Mouse (Mus musculus) MEL (cell line): ENCODE measurements at regions not wholly inside any gene's neighbourhood (a gene's known extent, or its start where the extent isn't known, plus 50 kb on each side); places are given as distances from the start of the nearest gene placed in this dataset.

ENCODE experiments used
- DNase-seq: peaks from one replicate; pipeline ENCODE4 v3.0.0; 2011; ENCODE audit warnings: low read depth, low spot score
- H3K27ac ChIP-seq: 2 replicates; pipeline ENCODE4 v1.5.1; 2012; ENCODE audit warnings: low read depth, mild to moderate bottlenecking, control low read depth, low read length, moderate library complexity; ENCODE audit not compliant: control insufficient read depth
- H3K27me3 ChIP-seq, 2 experiments: fragments of 150-350 bp in 1 of 2; sonication (generic) in 1 of 2; 2 replicates each; pipeline ENCODE4 v1.6.1; 2012; ENCODE audit warnings: low read length in 2 of 2, mild to moderate bottlenecking in 2 of 2, improper control_type of control experiment in 1 of 2, moderate library complexity in 1 of 2; ENCODE audit not compliant: insufficient read depth in 2 of 2, control insufficient read depth in 1 of 2
- H3K36me3 ChIP-seq, 2 experiments: 2 replicates each; pipeline ENCODE4 v1.6.1; 2012 to 2014; ENCODE audit warnings: low read length in 2 of 2, improper control_type of control experiment in 1 of 2, inconsistent platforms in 1 of 2, mild to moderate bottlenecking in 1 of 2; ENCODE audit not compliant: insufficient read depth in 2 of 2, control insufficient read depth in 1 of 2
- H3K4me1 ChIP-seq, 2 experiments: fragments of 150-350 bp in 1 of 2; sonication (generic) in 1 of 2; 2 replicates each; pipeline ENCODE4 v1.6.1; 2012; ENCODE audit warnings: low read length in 2 of 2, improper control_type of control experiment in 1 of 2, mild to moderate bottlenecking in 1 of 2; ENCODE audit not compliant: insufficient read depth in 2 of 2, control insufficient read depth in 1 of 2
- H3K4me3 ChIP-seq, 2 experiments: fragments of 150-350 bp in 1 of 2; sonication (generic) in 1 of 2; 2 replicates each; pipeline ENCODE4 v1.5.1; 2012; ENCODE audit warnings: low read depth in 2 of 2, low read length in 2 of 2, mild to moderate bottlenecking in 2 of 2, moderate library complexity in 2 of 2, control low read depth in 1 of 2, improper control_type of control experiment in 1 of 2; ENCODE audit not compliant: control insufficient read depth in 1 of 2, insufficient read depth in 1 of 2
- H3K79me2 ChIP-seq: 2 replicates; pipeline ENCODE4 v1.6.1; 2012; ENCODE audit warnings: mild to moderate bottlenecking, low read length, moderate library complexity; ENCODE audit not compliant: control insufficient read depth, poor library complexity, insufficient read depth
- H3K9ac ChIP-seq: 2 replicates; pipeline ENCODE4 v1.6.1; 2012; ENCODE audit warnings: low read depth, mild to moderate bottlenecking, control low read depth, low read length, moderate library complexity; ENCODE audit not compliant: control insufficient read depth, poor library complexity, severe bottlenecking
- H3K9me3 ChIP-seq: fragments of 150-350 bp; sonication (generic); replicated peaks from 2 replicates; pipeline ENCODE4 v1.6.1; 2012; ENCODE audit warnings: mild to moderate bottlenecking, low read length, improper control_type of control experiment, moderate library complexity; ENCODE audit not compliant: insufficient read depth
- CHD1 ChIP-seq: IDR thresholded peaks from 2 replicates; pipeline ENCODE4 v1.6.1; 2012; ENCODE audit warnings: low read depth, mild to moderate bottlenecking, inconsistent platforms, low read length, improper control_type of control experiment
- CHD2 ChIP-seq: IDR thresholded peaks from 2 replicates; pipeline ENCODE4 v1.6.1; 2011; ENCODE audit warnings: low read length, improper control_type of control experiment
- CTCF ChIP-seq, 3 experiments: IDR thresholded peaks in 2 of 3; conservative IDR thresholded peaks in 1 of 3; 2 replicates each; pipeline ENCODE4 v1.5.1; 2011 to 2012; ENCODE audit warnings: low read length in 3 of 3, low read depth in 2 of 3, mild to moderate bottlenecking in 2 of 3, improper control_type of control experiment in 1 of 3, inconsistent platforms in 1 of 3, mixed read lengths in 1 of 3, moderate library complexity in 1 of 3; ENCODE audit not compliant: control insufficient read depth in 1 of 3, insufficient read depth in 1 of 3, poor library complexity in 1 of 3, severe bottlenecking in 1 of 3
- E2F4 ChIP-seq: IDR thresholded peaks from 2 replicates; pipeline ENCODE4 v1.6.1; 2011; ENCODE audit warnings: low read depth, low read length, improper control_type of control experiment, borderline replicate concordance
- ELF1 ChIP-seq: IDR thresholded peaks from 2 replicates; pipeline ENCODE4 v1.6.1; 2014; ENCODE audit warnings: low read depth, mild to moderate bottlenecking, inconsistent platforms, low read length, improper control_type of control experiment, moderate library complexity
- EP300 ChIP-seq, 2 experiments: IDR thresholded peaks; 2 replicates each; pipeline ENCODE4 v1.6.1; 2011; ENCODE audit warnings: improper control_type of control experiment in 2 of 2, low read length in 2 of 2, low read depth in 1 of 2, mild to moderate bottlenecking in 1 of 2
- ETS1 ChIP-seq: IDR thresholded peaks from 2 replicates; pipeline ENCODE4 v1.6.1; 2012; ENCODE audit warnings: low read depth, mild to moderate bottlenecking, inconsistent platforms, low read length, improper control_type of control experiment, moderate library complexity
- GATA1 ChIP-seq: IDR thresholded peaks from 2 replicates; pipeline ENCODE4 v1.6.1; 2011; ENCODE audit warnings: low read depth, low read length, improper control_type of control experiment
- HCFC1 ChIP-seq: IDR thresholded peaks from 2 replicates; pipeline ENCODE4 v1.6.1; 2012; ENCODE audit warnings: low read depth, mild to moderate bottlenecking, inconsistent platforms, low read length, improper control_type of control experiment, moderate library complexity
- JUND ChIP-seq: IDR thresholded peaks from 2 replicates; pipeline ENCODE4 v1.6.1; 2011; ENCODE audit warnings: low read depth, mild to moderate bottlenecking, improper control_type of control experiment, low read length
- KAT2A ChIP-seq: conservative IDR thresholded peaks from 2 replicates; pipeline ENCODE4 v1.6.1; 2012; ENCODE audit warnings: low read depth, low read length, improper control_type of control experiment, inconsistent platforms
- MAFK ChIP-seq: IDR thresholded peaks from 2 replicates; pipeline ENCODE4 v1.6.1; 2011; ENCODE audit warnings: low read depth, mild to moderate bottlenecking, low read length, improper control_type of control experiment, borderline replicate concordance
- MAX ChIP-seq: IDR thresholded peaks from 2 replicates; pipeline ENCODE4 v1.6.1; 2011; ENCODE audit warnings: low read length, improper control_type of control experiment
- MAZ ChIP-seq: IDR thresholded peaks from 2 replicates; pipeline ENCODE4 v1.6.1; 2012; ENCODE audit warnings: low read depth, mild to moderate bottlenecking, inconsistent platforms, low read length, improper control_type of control experiment
- MXI1 ChIP-seq: IDR thresholded peaks from 2 replicates; pipeline ENCODE4 v1.6.1; 2011; ENCODE audit warnings: mild to moderate bottlenecking, low read depth, low read length, improper control_type of control experiment
- MYB ChIP-seq: IDR thresholded peaks from 2 replicates; pipeline ENCODE4 v1.6.1; 2011; ENCODE audit warnings: mild to moderate bottlenecking, low read depth, low read length, improper control_type of control experiment
- MYC ChIP-seq: IDR thresholded peaks from 2 replicates; pipeline ENCODE4 v1.6.1; 2011; ENCODE audit warnings: low read depth, mild to moderate bottlenecking, low read length, improper control_type of control experiment, moderate library complexity
- NELFE ChIP-seq: IDR thresholded peaks from 2 replicates; pipeline ENCODE4 v1.6.1; 2011; ENCODE audit warnings: low read depth, low read length, improper control_type of control experiment
- NRF1 ChIP-seq: IDR thresholded peaks from 2 replicates; pipeline ENCODE4 v1.6.1; 2014; ENCODE audit warnings: low read depth, mild to moderate bottlenecking, inconsistent platforms, low read length, improper control_type of control experiment, moderate library complexity; ENCODE audit not compliant: poor library complexity, insufficient read depth, severe bottlenecking
- POLR2A ChIP-seq, 2 experiments: IDR thresholded peaks; 2 replicates each; pipeline ENCODE4 v1.6.1; 2011 to 2012; ENCODE audit warnings: low read length in 2 of 2, mild to moderate bottlenecking in 2 of 2, control low read depth in 1 of 2, improper control_type of control experiment in 1 of 2, low read depth in 1 of 2, moderate library complexity in 1 of 2; ENCODE audit not compliant: control insufficient read depth in 1 of 2, insufficient read depth in 1 of 2, poor library complexity in 1 of 2
- POLR2AphosphoS2 ChIP-seq: IDR thresholded peaks from 2 replicates; pipeline ENCODE4 v1.6.1; 2011; ENCODE audit warnings: low read length, improper control_type of control experiment
- POLR2AphosphoS5 ChIP-seq: IDR thresholded peaks from 2 replicates; pipeline ENCODE4 v1.6.1; 2012; ENCODE audit warnings: low read depth, borderline replicate concordance, mild to moderate bottlenecking, inconsistent platforms, low read length, moderate library complexity, mixed read lengths
- RAD21 ChIP-seq: IDR thresholded peaks from 2 replicates; pipeline ENCODE4 v1.6.1; 2011; ENCODE audit warnings: mild to moderate bottlenecking, low read depth, low read length, improper control_type of control experiment
- SMC3 ChIP-seq: IDR thresholded peaks from 2 replicates; pipeline ENCODE4 v1.6.1; 2011; ENCODE audit warnings: low read depth, low read length, improper control_type of control experiment
- TAL1 ChIP-seq: IDR thresholded peaks from 2 replicates; pipeline ENCODE4 v1.6.1; 2012; ENCODE audit warnings: mild to moderate bottlenecking, inconsistent platforms, low read length, moderate library complexity, mixed read lengths
- ZMIZ1 ChIP-seq: IDR thresholded peaks from 2 replicates; pipeline ENCODE4 v1.6.1; 2012; ENCODE audit warnings: low read depth, mild to moderate bottlenecking, inconsistent platforms, low read length, improper control_type of control experiment, moderate library complexity

DNA sequence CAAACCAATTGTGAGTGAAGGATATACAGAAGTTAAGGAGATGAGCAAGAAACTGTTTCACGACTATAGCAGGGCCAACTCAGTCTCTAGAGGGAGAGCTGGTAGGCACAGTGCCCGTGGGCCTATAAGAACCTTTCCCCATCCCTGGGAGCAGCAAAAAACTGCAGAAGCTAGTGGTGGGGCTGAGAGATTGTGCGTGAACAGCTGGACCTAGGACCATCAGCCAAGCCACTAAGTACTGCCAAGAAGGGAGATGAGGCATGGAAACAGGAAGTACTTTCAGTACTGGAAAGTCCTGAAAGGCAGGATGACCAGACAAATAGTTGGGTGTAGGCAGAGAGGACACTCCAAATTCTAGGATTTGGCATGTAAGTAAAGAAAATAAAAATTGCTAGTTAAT lies 248.9 kb downstream of the Insc start:
- no peaks in the 10 kb centered on the region for H3K79me2 ChIP-seq
- no peak overlapping the region for H3K27ac ChIP-seq
- DNase-seq, result no peak
- H3K9ac ChIP-seq, result no peak overlapping the region
- no peaks in the 10 kb centered on the region for H3K9me3 ChIP-seq
- H3K4me3 ChIP-seq, result no peak overlapping the region
- H3K36me3 ChIP-seq, result no peaks in the 10 kb centered on the region
- no peaks in the 10 kb centered on the region for H3K4me1 ChIP-seq
- TF ChIP-seq RAD21 (no peak), MAX (no peak), TAL1 (no peak), ETS1 (no peak), POLR2AphosphoS5 (no peak), KAT2A (no peak), MAZ (no peak), MXI1 (no peak), CHD2 (no peak), SMC3 (no peak), ELF1 (no peak), GATA1 (no peak), JUND (no peak), CTCF (IDR thresholded peaks at IDR 0.05 in 2 of 3, conservative IDR thresholded peaks at IDR 0.05 in 1 of 3; ENCODE audit: control insufficient read depth in 1 of 3, insufficient read depth in 1 of 3, low read depth in 2 of 3, low read length in 3 of 3, poor library complexity in 1 of 3, severe bottlenecking in 1 of 3) (no peak), MYB (no peak), NELFE (no peak), POLR2AphosphoS2 (no peak), MAFK (no peak)
- no peaks in the 10 kb centered on the region for H3K27me3 ChIP-seq

DNA sequence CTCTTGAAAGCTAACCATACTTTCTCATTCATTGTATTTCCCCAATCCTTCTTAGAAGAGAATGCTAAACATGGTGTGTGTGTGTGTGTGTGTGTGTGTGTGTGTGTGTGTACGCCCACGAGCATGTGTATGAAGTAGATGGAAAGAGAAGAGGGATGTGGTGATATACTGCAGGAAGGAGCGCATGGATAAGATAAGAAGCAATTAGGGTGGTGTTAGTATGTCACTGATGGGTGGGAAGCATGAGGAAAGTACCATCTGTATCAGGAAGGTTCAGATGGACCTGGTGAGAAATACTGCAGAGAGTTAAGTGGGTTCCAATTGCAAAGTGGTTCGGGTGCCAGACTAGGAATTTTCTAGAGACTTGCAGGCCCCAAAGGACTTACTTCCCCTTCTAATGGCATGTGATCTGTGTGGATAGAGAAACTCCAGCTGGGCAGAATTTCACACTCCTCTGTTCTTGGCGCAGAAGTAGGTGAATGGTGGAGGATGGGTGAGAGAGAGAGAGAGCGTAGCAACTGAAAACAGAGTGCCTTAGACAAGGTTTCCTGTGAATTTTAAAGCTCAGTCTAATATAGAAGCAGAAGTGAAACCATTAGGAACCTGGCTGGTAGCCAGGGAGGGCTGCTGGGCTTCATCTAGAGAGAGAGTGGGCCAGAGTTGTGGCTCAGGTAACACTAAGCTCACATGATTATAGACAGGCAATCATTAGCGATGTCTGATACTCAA lies 257.5 kb downstream of the Insc start:
- H3K27ac ChIP-seq, result no peak overlapping the region
- H3K9ac ChIP-seq, result no peak overlapping the region
- H3K27me3 ChIP-seq, result no peaks in the 10 kb centered on the region
- no peak for DNase-seq
- no peaks in the 10 kb centered on the region for H3K4me1 ChIP-seq
- TF ChIP-seq POLR2AphosphoS5 (no peak), EP300 (IDR thresholded peaks at IDR 0.05; ENCODE audit: low read depth in 1 of 2, low read length in 2 of 2) (no peak), MAFK (no peak), MYB (no peak), MYC (no peak), MAX (no peak), HCFC1 (no peak), SMC3 (no peak), GATA1 (no peak), ELF1 (no peak), CHD2 (no peak), ZMIZ1 (no peak), NRF1 (no peak), JUND (no peak), E2F4 (no peak), CHD1 (no peak), POLR2A (IDR thresholded peaks at IDR 0.05; ENCODE audit: control insufficient read depth in 1 of 2, insufficient read depth in 1 of 2, low read depth in 1 of 2, low read length in 2 of 2, poor library complexity in 1 of 2) (no peak)
- no peaks in the 10 kb centered on the region for H3K9me3 ChIP-seq
- no peaks in the 10 kb centered on the region for H3K36me3 ChIP-seq
- no peaks in the 10 kb centered on the region for H3K79me2 ChIP-seq
- H3K4me3 ChIP-seq, result no peak overlapping the region
